Mouse (Mus musculus) midbrain, postnatal 0 days (tissue): ENCODE data around the gene Haghl. TPM values are rescaled to one million over a fixed set of nuclear protein-coding genes. Genes with fewer than 3 reads are reported as not detected.

Experiments used
- ATAC-seq: fragments of 200-750 bp; cut with Nextera tagmentation; 2 replicates; pipeline ENCODE4 v1.8.0; 2017; ENCODE audit warnings: moderate number of reproducible peaks, mild to moderate bottlenecking, moderate TSS enrichment, moderate library complexity; ENCODE audit not compliant: low FRiP score
- DNase-seq: peaks from one replicate; pipeline ENCODE4 v3.0.0-alpha.2; 2015; ENCODE audit warnings: low spot score
- H3K27ac ChIP-seq: fragments of 300-500 bp; sonication (generic); 2 replicates; pipeline ENCODE4 v1.5.1; 2014; ENCODE audit warnings: low read depth, mild to moderate bottlenecking, low read length, mixed read lengths
- H3K27me3 ChIP-seq: fragments of 300-500 bp; sonication (generic); 2 replicates; pipeline ENCODE4 v1.6.1; 2014; ENCODE audit warnings: low read length, control low read depth, mixed read lengths; ENCODE audit not compliant: insufficient read depth
- H3K36me3 ChIP-seq: fragments of 300-500 bp; sonication (generic); 2 replicates; pipeline ENCODE4 v1.6.1; 2014; ENCODE audit warnings: low read length, control low read depth, mixed read lengths; ENCODE audit not compliant: insufficient read depth
- H3K4me1 ChIP-seq: fragments of 300-500 bp; sonication (generic); 2 replicates; pipeline ENCODE4 v1.6.1; 2014; ENCODE audit warnings: mild to moderate bottlenecking, control low read depth, antibody characterized with exemption, low read length, mixed read lengths; ENCODE audit not compliant: insufficient read depth
- H3K4me2 ChIP-seq: fragments of 300-500 bp; sonication (generic); 2 replicates; pipeline ENCODE4 v1.6.1; 2014; ENCODE audit warnings: low read depth, mild to moderate bottlenecking, low read length, mixed read lengths; ENCODE audit not compliant: poor library complexity, severe bottlenecking
- H3K4me3 ChIP-seq: fragments of 300-500 bp; sonication (generic); 2 replicates; pipeline ENCODE4 v1.5.1; 2014; ENCODE audit warnings: low read depth, mild to moderate bottlenecking, low read length, moderate library complexity
- H3K9ac ChIP-seq: fragments of 300-500 bp; sonication (generic); replicated peaks from 2 replicates; pipeline ENCODE4 v1.6.1; 2014; ENCODE audit warnings: mild to moderate bottlenecking, low read length, moderate library complexity, mixed read lengths; ENCODE audit not compliant: poor library complexity, severe bottlenecking
- H3K9me3 ChIP-seq: fragments of 300-500 bp; sonication (generic); 2 replicates; pipeline ENCODE4 v1.6.1; 2016; ENCODE audit warnings: low read length, control low read depth
- CTCF ChIP-seq: IDR thresholded peaks from 2 replicates; pipeline ENCODE4 v1.5.1; 2016; ENCODE audit warnings: antibody characterized with exemption, mild to moderate bottlenecking
- WGBS: fragments of 180-500 bp; shearing (Covaris S2); extraction: QIAGEN DNeasy Blood & Tissue Kit; methylation state at CpG from one replicate; pipeline ENCODE4 v1.1.7; 2014; 5-methylcytosine and 5-hydroxymethylcytosine counted together
- polyA plus RNA-seq: library from polyadenylated mRNA; unstranded; fragments of >200 nt; fragmentation: Nextera tagmentation; extraction: Ambion mirVana; gene quantifications from 2 replicates; pipeline ENCODE4 v1.2.1, GENCODE M21; 2015
- total RNA-seq: library from RNA; depleted of rRNA; stranded (reverse); fragments of >200 nt; gene quantifications from 2 replicates; pipeline ENCODE4 v1.2.3, GENCODE M21; 2014

Haghl gene
- total and polyA plus RNA-seq, 2 experiments from 2014 or later: 149 to 206 TPM

GRCm38 (mm10) chr17:25755086-25755485 lies 30.4 kb downstream of the Haghl start:
- TF ChIP-seq CTCF: no peak
- Histone ChIP-seq H3K4me2 (no peak overlapping the region), H3K27me3 (no peaks in the 10 kb centered on the region), H3K4me1 (no peaks in the 10 kb centered on the region; the same call in 1 of the 2 replicates), H3K27ac (no peak overlapping the region), H3K36me3 (no peaks in the 10 kb centered on the region), H3K9ac (no peak overlapping the region), H3K4me3 (no peak overlapping the region), H3K9me3 (no peaks in the 10 kb centered on the region)
- 83% methylated on average over 4 of the region's 4 CpGs for WGBS
- DNase-seq: no peak
- ATAC-seq: no peak

- no peak for ATAC-seq
- Histone ChIP-seq H3K4me1 (no peaks in the 10 kb centered on the region; the same call in 1 of the 2 replicates), H3K9me3 (no peaks in the 10 kb centered on the region), H3K27ac (no peak within 1 kb of the TSS), H3K27me3 (no peaks in the 10 kb centered on the region), H3K4me2 (no peak within 1 kb of the TSS), H3K9ac (no peak within 1 kb of the TSS), H3K4me3 (no peak within 1 kb of the TSS), H3K36me3 (no peaks in the 10 kb centered on the region)
- DNase-seq: no peak
- WGBS: 87% methylated on average over 9 of the region's 9 CpGs
- TF ChIP-seq CTCF: no peak
Observed at GRCm38 (mm10) chr17:25754241-25754640, 31.2 kb downstream of the Haghl start, which contains the start of gene Msln. TSS of gene Msln (minus strand) at chr17:25754378.

GRCm38 (mm10) chr17:25751446-25751845 lies 34.0 kb downstream of the Haghl start:
- Histone ChIP-seq H3K4me2 (no peak overlapping the region), H3K4me1 (no peaks in the 10 kb centered on the region; the same call in 1 of the 2 replicates), H3K9ac (no peak overlapping the region), H3K27ac (no peak overlapping the region), H3K27me3 (no peaks in the 10 kb centered on the region), H3K36me3 (no peaks in the 10 kb centered on the region), H3K9me3 (no peaks in the 10 kb centered on the region), H3K4me3 (no peak overlapping the region)
- DNase-seq (peak; percentile 9), ATAC-seq (no peak)
- 65% methylated on average over 5 of the region's 5 CpGs for WGBS
- no peak for TF ChIP-seq CTCF

GRCm38 (mm10) chr17:25749314-25749713 lies 36.2 kb downstream of the Haghl start:
- H3K27me3 ChIP-seq: no peaks in the 10 kb centered on the region
- 82% methylated on average over 6 of the region's 6 CpGs for WGBS
- H3K4me2 ChIP-seq: no peak overlapping the region
- no peak overlapping the region for H3K27ac ChIP-seq
- DNase-seq (no peak), ATAC-seq (no peak)
- no peaks in the 10 kb centered on the region for H3K36me3 ChIP-seq
- TF ChIP-seq CTCF: no peak
- H3K4me3 ChIP-seq: no peak overlapping the region
- H3K9ac ChIP-seq: no peak overlapping the region
- H3K9me3 ChIP-seq: no peaks in the 10 kb centered on the region
- no peaks in the 10 kb centered on the region; the same call in 1 of the 2 replicates for H3K4me1 ChIP-seq

GRCm38 (mm10) chr17:25748238-25748637 lies 37.2 kb downstream of the Haghl start:
- Histone ChIP-seq H3K4me3 (no peak overlapping the region), H3K4me2 (no peak overlapping the region), H3K27me3 (no peaks in the 10 kb centered on the region), H3K9ac (no peak overlapping the region), H3K27ac (no peak overlapping the region), H3K9me3 (no peaks in the 10 kb centered on the region), H3K36me3 (no peaks in the 10 kb centered on the region), H3K4me1 (no peaks in the 10 kb centered on the region; the same call in 1 of the 2 replicates)
- WGBS: 94% methylated on average over 4 of the region's 4 CpGs
- no peak for DNase-seq
- ATAC-seq: no peak
- TF ChIP-seq CTCF: no peak

- H3K36me3 ChIP-seq: no peaks in the 10 kb centered on the region
- ATAC-seq (no peak), DNase-seq (no peak)
- H3K9ac ChIP-seq: no peak overlapping the region
- no peaks in the 10 kb centered on the region for H3K27me3 ChIP-seq
- TF ChIP-seq CTCF: no peak
- 81% methylated on average over 10 of the region's 10 CpGs for WGBS
- no peaks in the 10 kb centered on the region for H3K9me3 ChIP-seq
- no peak overlapping the region for H3K27ac ChIP-seq
- H3K4me2 ChIP-seq: no peak overlapping the region
- no peak overlapping the region for H3K4me3 ChIP-seq
- H3K4me1 ChIP-seq: no peaks in the 10 kb centered on the region
Observed at GRCm38 (mm10) chr17:25744311-25744710, 41.2 kb downstream of the Haghl start.
